Comparison of ENCODE assay signal across 20 mouse cellular contexts in the genomic region with DNA sequence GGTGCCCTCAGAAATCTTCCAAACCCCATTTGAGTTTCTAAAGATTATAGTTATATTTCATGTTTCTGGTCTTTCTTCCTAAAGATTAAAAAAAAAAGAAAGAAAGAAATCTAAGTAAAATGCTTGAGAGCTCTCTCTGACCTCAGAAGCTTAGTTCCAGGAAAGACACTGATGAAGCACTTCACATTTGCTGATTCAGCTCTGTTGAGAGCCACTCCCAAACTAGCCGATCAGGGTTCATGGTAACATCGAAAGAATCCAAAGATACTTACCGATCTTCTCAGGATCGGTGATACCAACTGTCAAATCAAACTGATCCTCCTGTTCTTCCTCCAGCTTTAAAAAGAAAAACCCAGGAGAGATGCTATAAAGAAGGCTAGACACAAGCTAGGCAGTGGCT. TPM values are rescaled to one million over a fixed set of nuclear protein-coding genes. Genes with fewer than 3 reads are reported as not detected.
DNase-seq lines count a peak whose midpoint lies in the region; ATAC-seq and TF ChIP-seq lines count a peak whose summit lies in the region.
"Had no signal": no experiment of that assay in that cellular context is flagged by ENCODE, and none has a peak within 500 bp of the region (broad histone marks: within the 10 kb centered on the region; RNA-seq: fewer than 3 reads in every experiment).

No protein-coding gene starts in this region.

- no peaks in the 10 kb centered on the region for H3K79me2 ChIP-seq in MEL (ENCODE audit: control insufficient read depth, insufficient read depth, low read length, poor library complexity)

- H3K27me3 ChIP-seq in kidney, embryonic 16.5 days (ENCODE audit: insufficient read depth, low read length): no peaks in the 10 kb centered on the region
- no peaks in the 10 kb centered on the region for H3K27me3 ChIP-seq in MEL (ENCODE audit: control insufficient read depth in 1 of 2, insufficient read depth in 2 of 2, low read length in 2 of 2)
- no peaks in the 10 kb centered on the region for H3K27me3 ChIP-seq in liver, embryonic 16.5 days (ENCODE audit: control insufficient read depth, insufficient read depth, low read depth, low read length)
- H3K27me3 ChIP-seq: embryonic facial prominence, embryonic 12.5 days; forebrain, embryonic 12.5 days; heart, embryonic 13.5 days; hindbrain, embryonic 12.5 days had no signal

- H3K4me2 ChIP-seq in kidney, embryonic 16.5 days (replicated peaks; ENCODE audit: low read depth, low read length): no peak overlapping the region
- no peak overlapping the region for H3K4me2 ChIP-seq in liver, embryonic 16.5 days (ENCODE audit: low read depth, low read length)
- H3K4me2 ChIP-seq: embryonic facial prominence, embryonic 12.5 days; forebrain, embryonic 12.5 days; heart, embryonic 13.5 days; hindbrain, embryonic 12.5 days had no signal

- H3K9ac ChIP-seq in kidney, embryonic 16.5 days (replicated peaks; ENCODE audit: low read length): no peak overlapping the region
- H3K9ac ChIP-seq in MEL (ENCODE audit: control insufficient read depth, low read depth, low read length, poor library complexity, severe bottlenecking): no peak overlapping the region
- H3K9ac ChIP-seq in liver, embryonic 16.5 days (ENCODE audit: low read depth, low read length): no peak overlapping the region
- H3K9ac ChIP-seq: embryonic facial prominence, embryonic 12.5 days; forebrain, embryonic 12.5 days; heart, embryonic 13.5 days; hindbrain, embryonic 12.5 days had no signal

- TF ChIP-seq EP300 in MEL (IDR thresholded peaks at IDR 0.05; ENCODE audit: low read depth in 1 of 2, low read length in 2 of 2): no peak

- 91% methylated on average over 4 of the region's 4 CpGs for whole genome bisulfite sequencing in kidney, embryonic 16.5 days
- WGBS in liver, embryonic 16.5 days (ENCODE audit: insufficient replicate concordance): 74% methylated on average over 4 of the region's 4 CpGs

- H3K4me3 ChIP-seq in kidney, embryonic 16.5 days (ENCODE audit: low read length): no peak overlapping the region
- no peak overlapping the region for H3K4me3 ChIP-seq in MEL (ENCODE audit: control insufficient read depth in 1 of 2, insufficient read depth in 1 of 2, low read depth in 2 of 2, low read length in 2 of 2)
- no peak overlapping the region for H3K4me3 ChIP-seq in liver, embryonic 16.5 days (ENCODE audit: low read depth, low read length)
- H3K4me3 ChIP-seq: embryonic facial prominence, embryonic 12.5 days; forebrain, embryonic 12.5 days; heart, embryonic 13.5 days; hindbrain, embryonic 12.5 days had no signal

- TF ChIP-seq POLR2A in MEL (IDR thresholded peaks at IDR 0.05; ENCODE audit: control insufficient read depth in 1 of 2, insufficient read depth in 1 of 2, low read depth in 1 of 2, low read length in 2 of 2, poor library complexity in 1 of 2): no peak

- peaks cover 58% of the 10 kb centered on the region for H3K36me3 ChIP-seq in kidney, embryonic 16.5 days (ENCODE audit: insufficient read depth, low read length)
- H3K36me3 ChIP-seq in MEL (ENCODE audit: control insufficient read depth in 1 of 2, insufficient read depth in 2 of 2, low read length in 2 of 2): peaks cover 0 to 30% of the 10 kb centered on the region in 2 experiments; a peak in 2 of 4 replicates
- peaks cover 45% of the 10 kb centered on the region for H3K36me3 ChIP-seq in liver, embryonic 16.5 days (ENCODE audit: control insufficient read depth, insufficient read depth)

- H3K27ac ChIP-seq in kidney, embryonic 16.5 days (ENCODE audit: low read length): 0 out of 2 replicates have a peak overlapping the region, but pooled peaks have one; percentile 13
- H3K27ac ChIP-seq in MEL (ENCODE audit: control insufficient read depth, low read depth, low read length): no peak overlapping the region
- H3K27ac ChIP-seq in liver, embryonic 16.5 days (ENCODE audit: low read length): no peak overlapping the region
- H3K27ac ChIP-seq: embryonic facial prominence, embryonic 12.5 days; forebrain, embryonic 12.5 days; heart, embryonic 13.5 days; hindbrain, embryonic 12.5 days had no signal

- no peak for DNase-seq in kidney, adult 11 months
- no peak for DNase-seq in MEL (ENCODE audit: low read depth, low spot score)
- DNase-seq in neural tube, embryonic 10.5 days (ENCODE audit: extremely low spot score, low spot score): no peak
- DNase-seq: adrenal gland, postnatal 10 days; cerebellum, adult 11-12 months; cerebellum, adult 9-10 months; cerebellum, postnatal 25 days; gastrocnemius, postnatal 25 days; heart, postnatal 36 days had no signal

- no peaks in the 10 kb centered on the region for H3K9me3 ChIP-seq in kidney, embryonic 16.5 days (ENCODE audit: low read length)
- no peaks in the 10 kb centered on the region for H3K9me3 ChIP-seq in MEL (replicated peaks; ENCODE audit: insufficient read depth, low read length)
- H3K9me3 ChIP-seq in liver, embryonic 16.5 days (replicated peaks; ENCODE audit: control insufficient read depth, low read length): no peaks in the 10 kb centered on the region
- H3K9me3 ChIP-seq: embryonic facial prominence, embryonic 12.5 days; forebrain, embryonic 12.5 days; G1E; heart, embryonic 13.5 days; hindbrain, embryonic 12.5 days had no signal

- no peaks in the 10 kb centered on the region for H3K4me1 ChIP-seq in kidney, embryonic 16.5 days (ENCODE audit: insufficient read depth, low read length)
- no peaks in the 10 kb centered on the region for H3K4me1 ChIP-seq in MEL (ENCODE audit: control insufficient read depth in 1 of 2, insufficient read depth in 2 of 2, low read length in 2 of 2)
- H3K4me1 ChIP-seq in liver, embryonic 16.5 days (ENCODE audit: control insufficient read depth, low read depth, low read length): no peaks in the 10 kb centered on the region
- H3K4me1 ChIP-seq: embryonic facial prominence, embryonic 12.5 days; forebrain, embryonic 12.5 days; heart, embryonic 13.5 days; hindbrain, embryonic 12.5 days had no signal

- TF ChIP-seq RAD21 in MEL (IDR thresholded peaks at IDR 0.05; ENCODE audit: low read depth, low read length): no peak

- no peak for ATAC-seq in kidney, embryonic 16.5 days (ENCODE audit: low FRiP score, low TSS enrichment)
- peak; percentile 50; the same call in 1 of the 2 replicates for ATAC-seq in erythroblast, adult 5-6 weeks (replicated peaks; ENCODE audit: low FRiP score, poor library complexity, severe bottlenecking)
- ATAC-seq in liver, embryonic 16.5 days (ENCODE audit: low read depth): 0 out of 2 replicates have a peak, but pooled peaks have one; percentile 32
- ATAC-seq in monocyte, adult 5-6 weeks (replicated peaks; ENCODE audit: insufficient number of reproducible peaks, low FRiP score, low TSS enrichment, poor library complexity, severe bottlenecking): no peak
- ATAC-seq: forebrain, embryonic 16.5 days; hindbrain, embryonic 16.5 days had no signal

- TF ChIP-seq CTCF in MEL (IDR thresholded peaks at IDR 0.05 in 2 of 3, conservative IDR thresholded peaks at IDR 0.05 in 1 of 3; ENCODE audit: control insufficient read depth in 1 of 3, insufficient read depth in 1 of 3, low read depth in 2 of 3, low read length in 3 of 3, poor library complexity in 1 of 3, severe bottlenecking in 1 of 3): no peak

RNA-seq across cellular contexts. Expression of a gene that starts 21.8 kb away (rescaled TPM):
- polyA plus RNA-seq in kidney, embryonic 16.5 days (2015; fragmentation: Nextera tagmentation; extraction: Ambion mirVana): 150 and 152 TPM in 2 replicates
- 83.9 and 88.2 TPM in 2 replicates for total RNA-seq in MEL (2012; rRNA removed)
- 100 to 1,000 TPM; 113 to 189 TPM for polyA plus RNA-seq in MEL (2012; ENCODE audit: insufficient read depth in 1 of 2, insufficient read length in 2 of 2, low read depth in 1 of 2, low replicate concordance in 2 of 2, missing spikeins in 1 of 2)
- 11.1 and 33.4 TPM in 2 replicates for total RNA-seq in erythroblast, adult 5-6 weeks (2015; ENCODE audit: low replicate concordance)
- total RNA-seq in erythroblast, adult 5-6 weeks (2017; ENCODE audit: low replicate concordance): 44.0 and 54.1 TPM in 2 replicates
- 59.6 and 63.8 TPM in 2 replicates for polyA plus RNA-seq in liver, embryonic 16.5 days (2015; fragmentation: Nextera tagmentation; extraction: Ambion mirVana)
- total RNA-seq in monocyte, adult 5-6 weeks (2017): 118 to 143 TPM (median 135 TPM) in 3 replicates

RNA-seq across cellular contexts. Expression of a gene that starts 21.8 kb away (rescaled TPM):
- polyA plus RNA-seq in kidney, embryonic 16.5 days (2015; fragmentation: Nextera tagmentation; extraction: Ambion mirVana): 153 and 155 TPM in 2 replicates
- total RNA-seq in MEL (2012; rRNA removed): 103 and 121 TPM in 2 replicates
- polyA plus RNA-seq in MEL (2012; ENCODE audit: insufficient read depth in 1 of 2, insufficient read length in 2 of 2, low read depth in 1 of 2, low replicate concordance in 2 of 2, missing spikeins in 1 of 2): 10 to 100 TPM in 1 of 2 experiments, not detected in 1; 88.1 TPM
- 71.7 and 81.5 TPM in 2 replicates for total RNA-seq in erythroblast, adult 5-6 weeks (2015; ENCODE audit: low replicate concordance)
- 37.1 and 66.1 TPM in 2 replicates for total RNA-seq in erythroblast, adult 5-6 weeks (2017; ENCODE audit: low replicate concordance)
- 110 and 129 TPM in 2 replicates for polyA plus RNA-seq in liver, embryonic 16.5 days (2015; fragmentation: Nextera tagmentation; extraction: Ambion mirVana)
- total RNA-seq in monocyte, adult 5-6 weeks (2017): 112 to 213 TPM (median 210 TPM) in 3 replicates

RNA-seq across cellular contexts. Expression of a gene that starts 35.1 kb away (rescaled TPM):
- 1.4 and 1.7 TPM in 2 replicates for polyA plus RNA-seq in kidney, embryonic 16.5 days (2015; fragmentation: Nextera tagmentation; extraction: Ambion mirVana)
- total RNA-seq in MEL (2012; rRNA removed): 7.1 and 10.1 TPM in 2 replicates
- under 1 TPM in 1 of 2 experiments, not detected in 1; 0.43 TPM for polyA plus RNA-seq in MEL (2012; ENCODE audit: insufficient read depth in 1 of 2, insufficient read length in 2 of 2, low read depth in 1 of 2, low replicate concordance in 2 of 2, missing spikeins in 1 of 2)
- total RNA-seq in erythroblast, adult 5-6 weeks (2015; ENCODE audit: low replicate concordance): 35.7 and 39.1 TPM in 2 replicates
- 58.5 and 59.1 TPM in 2 replicates for total RNA-seq in erythroblast, adult 5-6 weeks (2017; ENCODE audit: low replicate concordance)
- polyA plus RNA-seq in liver, embryonic 16.5 days (2015; fragmentation: Nextera tagmentation; extraction: Ambion mirVana): 30.5 and 31.3 TPM in 2 replicates
- 1.3 to 2.6 TPM (median 1.6 TPM) in 3 replicates for total RNA-seq in monocyte, adult 5-6 weeks (2017)
- polyA plus RNA-seq: G1E had no signal

RNA-seq across cellular contexts. Expression of a gene that starts 44.6 kb away (rescaled TPM):
- 654 and 670 TPM in 2 replicates for polyA plus RNA-seq in kidney, embryonic 16.5 days (2015; fragmentation: Nextera tagmentation; extraction: Ambion mirVana)
- 413 and 419 TPM in 2 replicates for total RNA-seq in MEL (2012; rRNA removed)
- 100 to 1,000 TPM in 1 of 2 experiments, not detected in 1; 291 TPM for polyA plus RNA-seq in MEL (2012; ENCODE audit: insufficient read depth in 1 of 2, insufficient read length in 2 of 2, low read depth in 1 of 2, low replicate concordance in 2 of 2, missing spikeins in 1 of 2)
- 121 and 151 TPM in 2 replicates for total RNA-seq in erythroblast, adult 5-6 weeks (2015; ENCODE audit: low replicate concordance)
- total RNA-seq in erythroblast, adult 5-6 weeks (2017; ENCODE audit: low replicate concordance): 155 and 185 TPM in 2 replicates
- polyA plus RNA-seq in liver, embryonic 16.5 days (2015; fragmentation: Nextera tagmentation; extraction: Ambion mirVana): 412 and 425 TPM in 2 replicates
- total RNA-seq in monocyte, adult 5-6 weeks (2017): 628 to 744 TPM (median 641 TPM) in 3 replicates

RNA-seq across cellular contexts. Expression of a gene that starts 53.4 kb away (rescaled TPM):
- polyA plus RNA-seq in kidney, embryonic 16.5 days (2015; fragmentation: Nextera tagmentation; extraction: Ambion mirVana): 4.7 and 4.9 TPM in 2 replicates
- 5.8 and 6.7 TPM in 2 replicates for total RNA-seq in MEL (2012; rRNA removed)
- 1 to 10 TPM in 1 of 2 experiments, not detected in 1; 8.3 TPM for polyA plus RNA-seq in MEL (2012; ENCODE audit: insufficient read depth in 1 of 2, insufficient read length in 2 of 2, low read depth in 1 of 2, low replicate concordance in 2 of 2, missing spikeins in 1 of 2)
- total RNA-seq in erythroblast, adult 5-6 weeks (2015; ENCODE audit: low replicate concordance): 157 and 171 TPM in 2 replicates
- total RNA-seq in erythroblast, adult 5-6 weeks (2017; ENCODE audit: low replicate concordance): 252 and 316 TPM in 2 replicates
- 32.7 and 33.7 TPM in 2 replicates for polyA plus RNA-seq in liver, embryonic 16.5 days (2015; fragmentation: Nextera tagmentation; extraction: Ambion mirVana)
- 15.3 to 32.1 TPM (median 19.4 TPM) in 3 replicates for total RNA-seq in monocyte, adult 5-6 weeks (2017)

Comparison
In these comparisons a context has a peak if more than half of its experiments do, and no peak if none do; other contexts are left out.
1. ATAC-seq: peak in erythroblast, adult 5-6 weeks (single experiment) and liver, embryonic 16.5 days (single experiment); none in kidney, embryonic 16.5 days (single experiment) and monocyte, adult 5-6 weeks (single experiment).